Mouse (Mus musculus) adrenal gland, postnatal 4 days (tissue): ENCODE results near the gene Gm21887. TPM values are rescaled to one million over a fixed set of nuclear protein-coding genes. Genes with fewer than 3 reads are reported as not detected.
A peak's percentile ranks its signal among the peaks of the same experiment; 100 is the strongest.
"Not testable (repeated sequence)": the region's sequence is repeated elsewhere in the genome, so short reads cannot be mapped to it uniquely, and the experiment has no call there.

Source experiments
- DNase-seq, 2 experiments: peaks; one replicate each; pipeline ENCODE4 v3.0.0; 2021 to 2022; ENCODE audit warnings: low spot score in 2 of 2, mixed read lengths in 2 of 2
- long read RNA-seq, 2 experiments: library from polyadenylated mRNA; stranded (forward); transcript quantifications; one replicate each; pipeline ENCODE4 v2.0.0; 2021
- total RNA-seq, 2 experiments: library from RNA; stranded (reverse); gene quantifications; 2 replicates each; pipeline ENCODE4 v1.2.3; 2021

Gm21887 gene
- 100 to 1,000 TPM; 355 to 363 TPM for total RNA-seq
- long read RNA-seq, experiment 1, partial matches to known transcripts, result 7 of 93 reads
- long read RNA-seq, experiment 1, other reads (novel, unspliced or antisense), result 86 of 93 reads
- long read RNA-seq, experiment 2, partial matches to known transcripts, result 2 of 131 reads
- long read RNA-seq, experiment 2, other reads (novel, unspliced or antisense), result 129 of 131 reads

GRCm38 (mm10) chrX:170009016-170009750 lies at the start of gene Gm21887:
Gm21887 (plus strand) TSS chrX:170009659.
- peak; percentile 94 to 100 for DNase-seq

GRCm38 (mm10) chrX:169969337-169969736 lies 40.1 kb upstream of the Gm21887 start:
- no peak for DNase-seq

- DNase-seq, result not testable (repeated sequence)
These were observed 39.7 kb upstream of the Gm21887 start for GRCm38 (mm10) chrX:169969765-169970164.

- not testable (repeated sequence) for DNase-seq
These were observed 38.9 kb upstream of the Gm21887 start for GRCm38 (mm10) chrX:169970546-169970945.

GRCm38 (mm10) chrX:169971562-169971961 lies 37.9 kb upstream of the Gm21887 start:
- DNase-seq, result peak in 1 of 2 experiments; percentile 2

- peak in 1 of 2 experiments; percentile 3 for DNase-seq
These were observed 37.3 kb upstream of the Gm21887 start for GRCm38 (mm10) chrX:169972131-169972530.

- not testable (repeated sequence) for DNase-seq
These were observed 36.5 kb upstream of the Gm21887 start for GRCm38 (mm10) chrX:169972791-169973494.

GRCm38 (mm10) chrX:169973806-169974205 lies 35.7 kb upstream of the Gm21887 start:
- DNase-seq, result peak in 1 of 2 experiments; percentile 5

GRCm38 (mm10) chrX:169974456-169974855 lies 35.0 kb upstream of the Gm21887 start:
- peak in 1 of 2 experiments; percentile 4 for DNase-seq

- peak in 1 of 2 experiments; percentile 2 for DNase-seq
These were observed 34.5 kb upstream of the Gm21887 start for GRCm38 (mm10) chrX:169974974-169975373.

- peak; percentile 2 to 5 for DNase-seq
These were observed 33.8 kb upstream of the Gm21887 start for GRCm38 (mm10) chrX:169975681-169976131.

- not testable (repeated sequence) for DNase-seq
These were observed 33.1 kb upstream of the Gm21887 start for GRCm38 (mm10) chrX:169976340-169976739.

- peak in 1 of 2 experiments; percentile 5 for DNase-seq
These were observed 31.5 kb upstream of the Gm21887 start for GRCm38 (mm10) chrX:169977856-169978435.

- peak in 1 of 2 experiments; percentile 71 for DNase-seq
These were observed 30.8 kb upstream of the Gm21887 start for GRCm38 (mm10) chrX:169978436-169979381.

- DNase-seq, result peak in 1 of 2 experiments; percentile 2
These were observed 29.8 kb upstream of the Gm21887 start for GRCm38 (mm10) chrX:169979461-169980202.

- peak in 1 of 2 experiments; percentile 7 for DNase-seq
These were observed 29.3 kb upstream of the Gm21887 start for GRCm38 (mm10) chrX:169980203-169980556.

GRCm38 (mm10) chrX:169980809-169981289 lies 28.6 kb upstream of the Gm21887 start:
- peak in 1 of 2 experiments; percentile 9 for DNase-seq

GRCm38 (mm10) chrX:169981761-169982181 lies 27.7 kb upstream of the Gm21887 start:
- DNase-seq, result peak in 1 of 2 experiments; percentile 37
